Mouse (Mus musculus) right cerebral cortex, adult 18-20 months (tissue): ENCODE results near the gene Actn1.
"Not testable (repeated sequence)": the region's sequence is repeated elsewhere in the genome, so short reads cannot be mapped to it uniquely, and the experiment has no call there.

Source experiments
- DNase-seq: peaks from one replicate; pipeline ENCODE4 v3.0.0; 2022; ENCODE audit warnings: mixed read lengths

Actn1 gene

DNA sequence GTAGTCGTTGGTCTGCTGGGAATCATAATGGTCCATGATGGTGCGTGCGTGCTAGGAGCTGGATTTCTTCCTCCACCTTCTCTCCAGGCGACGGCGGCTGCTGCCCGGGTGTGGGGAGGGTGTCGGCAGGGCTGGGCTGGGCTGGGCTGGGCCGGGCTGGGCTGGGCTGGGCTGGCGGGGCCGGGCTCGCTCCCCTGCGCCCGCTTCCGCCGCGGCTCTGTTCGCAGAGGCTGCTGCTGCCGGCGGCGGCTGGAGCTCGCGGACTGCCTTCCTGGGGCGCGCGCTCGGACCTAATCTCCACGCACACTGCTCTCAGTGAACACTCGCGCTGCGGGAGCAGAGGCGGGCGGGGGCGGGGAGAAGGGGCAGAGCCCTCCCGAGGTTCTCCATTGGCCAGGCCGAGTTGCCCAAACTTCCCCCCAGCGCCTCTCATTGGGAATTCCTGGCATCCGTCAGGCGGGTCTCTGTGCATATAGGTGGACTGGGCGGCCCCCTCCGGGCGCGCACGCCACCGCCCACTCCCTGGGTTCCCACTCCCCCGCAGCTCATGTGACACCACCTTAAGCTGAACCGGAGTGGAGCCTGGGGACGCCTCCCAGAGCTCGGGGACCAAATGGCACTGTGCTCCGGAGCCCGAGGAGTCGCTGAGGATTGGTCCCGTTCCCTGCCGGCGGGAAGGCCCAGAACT is at the start of gene Actn1:
TSS of gene Actn1 (minus strand) at position 316 of the 688 bp plus-strand sequence.
- peak; percentile 95 for DNase-seq

DNA sequence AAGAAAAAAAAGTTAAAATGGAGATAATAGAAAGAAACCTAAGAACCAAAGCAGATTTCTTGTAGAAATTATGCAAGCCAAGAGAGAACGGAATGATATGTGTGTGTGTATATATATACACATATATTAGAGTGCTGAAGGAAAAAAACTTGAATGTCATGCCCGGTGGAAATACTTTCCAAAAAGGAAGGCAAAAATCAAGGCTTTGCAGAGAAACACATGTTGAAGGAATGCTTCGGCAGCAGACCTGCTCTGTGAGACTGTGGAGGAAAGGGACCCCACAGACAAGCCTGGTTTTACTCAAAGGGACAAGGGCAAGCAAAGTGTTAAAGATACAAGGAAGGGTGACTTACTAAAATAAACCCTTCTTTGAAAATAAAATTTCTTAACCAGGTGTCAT is 47.4 kb upstream of the Actn1 start:
- DNase-seq, result no peak

DNA sequence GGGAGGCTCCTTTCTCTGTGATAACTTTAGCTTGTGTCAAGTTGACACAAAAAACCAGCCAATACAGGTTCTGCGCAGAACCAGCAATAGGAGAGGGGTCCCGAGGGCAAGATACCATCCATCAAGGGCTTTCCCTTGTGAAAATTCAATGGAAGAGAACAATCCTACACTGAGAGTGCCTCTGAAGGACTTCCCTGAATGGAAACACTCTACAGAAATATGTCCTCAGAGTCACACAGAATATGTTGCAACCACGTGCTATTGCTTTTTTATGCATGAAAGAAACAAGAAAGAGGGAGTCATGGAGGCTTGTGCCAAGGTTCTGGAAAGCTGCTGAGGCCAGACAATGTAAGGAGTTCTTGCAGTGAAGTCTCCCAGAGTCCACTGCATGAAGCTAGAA is 44.3 kb upstream of the Actn1 start:
- no peak for DNase-seq

DNA sequence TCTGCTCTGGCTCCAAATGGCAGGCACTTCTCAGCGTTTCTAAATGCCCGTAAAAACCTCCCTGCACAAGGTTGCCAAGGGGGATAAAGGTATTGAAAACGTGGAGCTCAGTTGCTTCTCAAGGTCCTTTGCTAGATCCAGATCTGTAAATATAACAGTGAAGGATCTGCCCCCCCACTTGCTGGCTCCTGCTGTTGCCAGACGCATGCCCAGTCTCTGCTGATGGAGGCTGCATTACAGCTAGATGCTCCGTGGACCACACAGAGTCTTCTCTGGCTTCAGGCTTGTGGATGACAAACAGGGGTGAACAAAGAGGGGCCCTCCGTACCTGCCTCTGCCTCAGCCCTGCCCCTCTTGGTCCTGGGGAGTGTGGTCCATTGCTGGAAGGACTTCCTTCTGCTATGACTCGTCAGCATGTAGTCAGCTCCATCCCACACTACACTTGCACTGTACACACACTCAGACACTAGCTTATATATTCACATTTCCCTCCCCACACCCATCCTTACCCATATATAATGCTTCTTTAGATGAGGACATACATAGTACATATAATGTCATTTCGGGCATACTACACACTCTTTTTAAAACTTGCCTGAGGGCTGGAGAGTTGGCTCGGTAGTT is 40.8 kb upstream of the Actn1 start:
- DNase-seq, result peak; percentile 5

DNA sequence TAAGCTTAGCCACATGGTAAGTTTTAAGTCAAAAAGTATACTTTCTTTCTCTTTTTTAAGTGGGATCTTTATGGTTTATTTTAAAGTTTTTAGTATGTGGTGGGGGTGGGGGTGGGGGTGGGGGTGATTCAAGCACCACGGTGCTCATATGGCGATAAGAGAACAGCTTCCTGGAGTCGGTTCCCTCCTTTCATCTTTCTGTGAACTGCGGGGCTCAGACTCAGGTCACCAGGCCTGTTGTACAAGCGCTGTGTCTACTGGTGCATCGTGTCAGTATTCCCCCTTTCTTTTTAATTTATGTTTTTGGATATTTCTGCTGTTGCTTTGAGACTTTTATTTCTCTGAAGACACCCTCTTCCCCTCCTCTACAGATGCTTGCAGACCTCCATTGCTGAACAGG is 38.5 kb upstream of the Actn1 start:
- no peak for DNase-seq

DNA sequence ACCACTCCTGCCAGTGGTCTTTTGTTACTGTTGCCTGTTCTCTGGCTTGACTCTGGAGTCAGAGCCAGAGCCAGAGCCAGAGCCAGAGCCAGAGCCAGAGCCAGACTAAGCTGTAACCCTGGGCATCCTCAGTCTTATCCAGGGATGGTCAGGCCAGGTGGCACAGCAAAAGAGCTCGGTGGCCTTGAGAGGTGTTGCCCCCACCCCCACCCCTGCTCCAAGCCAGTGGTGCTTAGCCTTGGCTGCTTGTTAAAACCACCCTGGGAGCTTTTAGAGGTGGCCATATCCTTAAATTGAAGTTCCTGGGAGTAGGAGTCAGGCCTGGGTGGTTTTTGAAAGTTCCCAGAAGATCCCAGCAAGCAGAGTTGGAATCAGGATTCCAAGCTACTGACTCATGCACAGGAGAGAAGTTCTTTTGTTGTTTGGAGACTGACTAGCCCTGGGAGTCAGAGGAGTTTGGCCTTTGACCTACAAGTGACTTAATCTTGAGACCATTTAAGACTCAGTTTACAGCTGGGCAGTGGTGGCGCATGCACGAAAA is 31.8 kb upstream of the Actn1 start:
- no peak for DNase-seq

DNA sequence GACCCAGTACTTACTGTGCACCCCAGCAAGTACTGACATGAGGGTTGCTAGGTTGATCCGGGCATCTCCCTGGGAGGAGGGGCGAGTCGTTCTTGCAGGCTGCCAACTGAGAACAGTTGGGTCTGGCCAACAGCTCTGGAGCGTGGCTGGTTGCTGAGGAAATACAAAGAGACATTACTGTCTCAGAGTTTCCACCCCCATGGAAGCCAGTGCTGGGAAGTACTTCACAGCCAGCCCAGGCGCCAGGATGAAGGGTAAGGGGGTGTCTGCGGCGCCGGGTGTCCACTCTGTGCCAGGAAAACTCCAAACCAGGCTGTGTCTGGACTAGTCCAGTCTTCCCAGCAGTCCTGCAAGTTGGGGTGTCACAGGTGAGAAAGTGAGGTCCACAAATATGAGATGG is 30.8 kb upstream of the Actn1 start:
- peak; percentile 32 for DNase-seq

DNA sequence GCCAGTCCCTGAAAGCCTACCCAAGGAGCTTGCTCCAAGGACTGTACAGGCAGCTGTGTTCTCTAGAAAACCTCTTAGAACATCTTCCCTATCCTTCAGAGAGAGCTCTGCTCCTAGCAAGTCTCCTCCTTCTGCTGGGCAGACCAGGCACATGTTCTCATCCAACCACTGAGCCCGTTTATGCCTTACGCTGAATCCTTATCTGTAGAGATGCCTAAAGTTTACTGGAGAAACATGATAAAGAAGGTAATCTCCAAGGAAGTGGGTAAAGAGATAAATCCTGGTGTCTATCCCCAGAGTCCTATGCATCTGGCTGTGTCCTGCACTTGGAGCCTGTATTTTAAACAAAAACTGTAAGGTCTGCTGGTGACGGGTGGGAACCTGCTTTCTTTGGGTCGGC is 30.3 kb upstream of the Actn1 start:
- DNase-seq, result no peak

DNA sequence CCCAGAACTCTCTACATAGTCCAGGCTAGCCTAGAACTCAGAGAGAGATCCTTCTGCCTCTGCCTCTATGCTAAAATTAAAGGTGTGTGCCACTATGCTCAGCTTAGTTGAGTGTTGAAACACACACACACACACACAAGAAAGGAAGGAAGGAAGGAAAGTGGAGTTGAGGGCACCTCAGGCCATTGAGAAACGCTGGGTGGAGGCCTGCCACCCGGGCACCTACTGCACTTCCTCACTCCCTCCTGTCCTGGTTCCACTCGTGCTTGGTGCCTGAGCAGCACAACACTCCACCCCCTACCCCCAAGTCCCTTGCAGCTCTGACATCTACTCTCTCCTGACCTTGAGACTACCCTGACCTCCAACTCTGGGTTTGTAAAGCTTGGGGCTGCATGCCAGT is 29.6 kb upstream of the Actn1 start:
- no peak for DNase-seq

DNA sequence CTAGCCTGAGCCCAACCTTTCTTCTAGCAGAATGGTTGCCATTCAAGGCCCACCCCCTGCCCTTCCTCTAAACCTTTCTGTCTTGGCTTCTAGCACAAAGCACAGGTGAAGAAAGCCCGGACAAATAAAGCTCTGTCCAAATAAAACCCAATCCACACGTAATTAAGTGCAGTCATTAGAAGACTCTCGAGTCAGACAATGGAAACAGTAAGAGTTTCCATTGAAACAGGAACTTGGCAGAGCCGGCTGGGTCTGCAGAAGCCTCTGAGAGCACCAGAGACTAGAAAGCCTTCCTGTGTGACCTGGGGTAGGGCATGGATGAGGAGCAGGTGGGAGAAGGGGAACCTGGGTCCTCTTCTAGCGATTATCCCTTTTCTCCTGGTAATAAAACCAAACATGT is 25.7 kb upstream of the Actn1 start:
- DNase-seq, result no peak

DNA sequence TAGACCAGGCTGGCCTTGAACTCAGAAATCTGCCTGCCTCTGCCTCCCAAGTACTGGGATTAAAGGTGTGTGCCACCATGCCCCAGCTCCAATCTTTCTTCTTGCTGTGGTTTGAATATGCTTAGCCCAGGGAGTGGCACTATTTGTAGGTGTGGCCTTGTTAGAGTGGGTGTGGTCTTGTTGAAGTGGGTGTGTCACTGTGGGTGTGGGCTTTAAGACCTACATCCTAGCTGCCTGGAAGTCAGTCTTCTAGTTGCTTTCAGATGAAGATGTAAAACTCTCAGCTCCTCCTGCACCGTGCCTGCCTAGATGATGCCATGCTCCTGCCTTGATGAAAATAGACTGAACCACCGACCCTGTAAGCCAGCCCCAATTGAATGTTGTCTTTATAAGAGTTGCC is 24.1 kb upstream of the Actn1 start:
- not testable (repeated sequence) for DNase-seq

DNA sequence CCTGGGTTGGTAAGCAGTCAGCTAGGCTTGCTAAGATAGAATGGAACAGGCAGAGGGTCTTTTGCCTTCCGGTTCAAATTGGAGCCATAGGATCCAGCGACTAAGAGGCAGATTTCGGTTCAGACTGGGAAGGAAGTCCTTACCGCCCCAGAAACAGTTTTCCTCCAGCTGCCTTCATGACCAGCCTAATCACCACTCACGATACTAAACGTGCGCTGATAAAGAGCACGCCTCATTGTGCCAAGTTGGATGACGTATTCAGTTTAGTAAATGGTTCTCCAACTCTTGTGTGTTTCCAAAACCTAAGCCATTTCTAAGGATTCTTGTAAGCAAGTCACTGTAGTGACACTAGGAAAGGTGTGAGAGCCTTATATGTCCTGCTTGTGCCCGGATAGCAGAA is 18.7 kb upstream of the Actn1 start:
- DNase-seq, result no peak

DNA sequence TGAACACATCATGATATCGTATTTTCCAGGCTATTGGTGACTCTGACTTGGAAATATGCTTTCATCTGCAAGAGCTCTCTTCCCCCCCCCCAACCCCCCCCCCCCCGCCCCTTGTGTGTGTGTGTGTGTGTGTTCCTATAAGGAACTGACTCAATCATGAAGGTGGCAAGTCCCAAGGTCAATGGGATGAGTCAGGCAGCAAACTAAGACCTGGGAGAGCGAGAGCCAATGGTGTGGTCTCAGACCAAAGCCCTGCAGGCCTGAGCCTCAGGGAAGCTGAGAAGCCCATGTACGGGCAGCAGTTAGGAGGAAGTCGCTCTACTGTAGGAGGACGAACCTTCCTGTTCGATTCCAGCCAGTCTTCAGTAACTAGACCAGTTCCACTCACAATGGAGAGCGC is 17.3 kb upstream of the Actn1 start:
- no peak for DNase-seq

DNA sequence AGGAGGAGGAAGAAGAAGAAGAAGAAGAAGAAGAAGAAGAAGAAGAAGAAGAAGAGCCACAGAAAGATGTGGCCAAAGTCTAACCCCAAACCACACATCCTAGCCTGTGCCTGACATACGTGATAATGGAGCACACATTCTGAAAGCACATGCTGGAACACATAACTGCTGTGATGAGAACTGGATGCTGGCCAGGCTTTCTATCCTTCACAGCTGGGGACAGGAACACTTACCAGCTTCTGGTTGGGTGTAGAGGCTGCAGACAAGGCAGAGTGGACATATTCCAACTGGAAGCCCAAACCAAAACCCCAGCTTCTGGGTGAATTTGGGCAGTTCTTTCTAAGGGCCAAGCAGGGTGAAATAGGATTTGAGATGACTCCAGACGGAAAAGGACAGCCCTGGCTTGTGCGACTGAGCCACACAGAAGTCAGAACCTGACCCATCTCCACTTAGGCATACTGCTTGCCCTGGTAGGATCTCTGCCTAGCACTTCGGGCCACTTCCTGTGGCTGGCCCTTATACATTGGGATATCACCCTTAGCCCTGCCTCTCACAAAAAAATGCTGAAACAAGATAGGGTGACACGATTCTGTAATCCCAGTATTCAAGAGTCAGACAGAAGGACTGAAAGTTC is 15.1 kb upstream of the Actn1 start:
- DNase-seq, result no peak

DNA sequence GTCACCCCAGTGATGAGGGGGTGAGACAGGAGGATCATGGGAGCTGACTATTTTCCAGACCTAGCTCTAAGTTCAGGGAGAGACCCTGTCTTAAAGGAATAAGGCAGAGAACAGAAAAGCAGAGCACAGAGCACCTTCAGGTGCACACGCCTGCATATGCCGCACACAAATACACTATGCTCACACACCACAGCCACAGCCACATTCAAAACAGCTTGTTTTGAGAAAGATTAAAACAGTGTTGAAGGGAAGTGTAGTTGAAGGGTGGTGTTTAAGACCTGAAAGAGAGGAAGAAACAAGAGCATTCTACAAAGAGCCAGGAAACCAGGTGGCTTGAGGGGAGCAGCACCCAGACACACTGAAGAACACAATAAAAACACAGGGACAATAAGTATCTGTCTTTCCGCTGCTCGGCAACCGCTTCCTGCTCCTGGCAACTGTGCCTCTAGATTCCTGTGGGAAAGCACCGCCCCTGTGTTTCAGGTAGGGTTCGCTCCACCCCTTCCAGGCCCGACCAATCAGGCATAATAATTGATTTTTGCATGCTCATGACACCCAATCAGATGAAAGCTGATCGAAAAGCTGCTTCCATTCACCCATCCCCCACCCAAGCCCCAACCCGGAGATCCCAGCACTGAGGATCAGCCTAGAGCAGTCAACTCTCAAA is 13.0 kb upstream of the Actn1 start:
- peak; percentile 32 for DNase-seq

DNA sequence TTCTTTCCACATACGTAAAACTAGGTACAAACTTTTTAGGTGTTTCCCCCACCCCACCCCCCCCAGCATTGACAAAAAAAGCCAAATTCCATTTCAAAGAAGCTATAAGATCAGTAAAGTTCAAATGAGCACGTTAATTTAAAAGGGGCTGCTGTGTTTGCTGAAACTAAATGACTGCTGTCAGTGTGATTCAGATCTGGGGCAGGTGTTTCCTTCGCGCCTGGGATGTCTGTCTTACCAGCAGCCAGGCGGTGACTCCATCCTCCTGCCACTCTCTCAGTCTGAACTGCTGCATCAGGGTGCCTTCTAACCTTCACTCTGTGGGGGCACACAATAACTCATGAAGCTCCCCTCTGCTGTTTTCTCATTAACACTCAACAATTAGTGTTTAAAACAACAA is 11.6 kb upstream of the Actn1 start:
- no peak for DNase-seq

DNA sequence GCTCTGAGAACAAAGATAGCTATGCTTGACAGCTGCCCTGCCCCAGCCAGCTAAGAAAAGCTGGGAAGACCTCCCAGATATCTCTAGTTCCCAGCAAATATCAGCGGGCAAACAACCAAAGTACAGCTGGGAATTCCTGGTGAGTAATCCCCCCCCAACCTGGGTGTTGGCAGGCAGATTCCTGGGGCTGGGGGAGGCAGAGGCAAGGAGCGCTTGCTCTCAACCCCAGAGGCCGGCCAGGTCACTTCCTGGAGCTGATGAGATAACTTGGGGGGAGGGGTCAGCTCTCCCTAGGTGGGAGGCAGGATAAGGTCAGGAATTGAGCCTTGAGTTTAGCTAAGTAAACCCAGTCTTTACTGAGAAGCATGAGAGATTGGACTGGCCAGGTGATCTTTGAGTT is 10.8 kb upstream of the Actn1 start:
- no peak for DNase-seq

DNA sequence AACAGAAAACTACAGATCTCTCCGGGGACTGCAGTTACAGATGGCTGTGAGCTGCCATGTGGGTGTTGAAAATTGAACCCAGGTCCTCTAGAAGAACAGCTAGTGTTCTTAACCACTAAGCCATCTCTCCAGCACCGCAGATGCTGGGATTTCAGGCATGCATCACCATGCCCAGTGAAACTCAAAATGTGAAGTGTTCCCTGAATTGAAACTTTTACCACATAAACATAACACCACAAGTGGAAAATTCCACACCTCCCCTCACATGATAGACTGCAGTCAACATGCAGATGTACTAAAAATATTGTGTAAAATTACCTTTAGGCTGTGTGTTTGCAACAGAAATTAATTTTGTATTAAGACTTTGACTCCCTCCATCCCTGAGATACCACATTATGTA is 9.1 kb upstream of the Actn1 start:
- DNase-seq, result no peak

DNA sequence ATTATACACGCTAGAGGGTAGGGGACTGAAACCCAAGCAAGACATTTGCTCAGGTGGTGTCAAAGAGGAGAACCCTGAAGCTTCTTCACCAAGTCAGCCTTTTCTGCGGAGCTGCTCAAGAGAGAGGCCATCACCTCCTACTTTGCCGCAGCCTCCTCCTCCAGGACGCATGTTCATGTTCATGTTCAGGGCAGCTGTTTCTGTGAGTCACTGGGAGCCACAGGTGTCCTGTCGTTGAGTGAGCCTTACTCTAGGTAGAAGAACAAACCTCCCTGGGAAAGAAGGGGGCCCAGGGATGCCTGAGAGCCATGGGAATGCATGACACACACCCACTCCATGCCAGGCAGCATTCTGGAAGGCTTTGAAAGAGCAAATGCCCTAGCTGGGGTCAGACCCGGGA is 7.8 kb upstream of the Actn1 start:
- no peak for DNase-seq

DNA sequence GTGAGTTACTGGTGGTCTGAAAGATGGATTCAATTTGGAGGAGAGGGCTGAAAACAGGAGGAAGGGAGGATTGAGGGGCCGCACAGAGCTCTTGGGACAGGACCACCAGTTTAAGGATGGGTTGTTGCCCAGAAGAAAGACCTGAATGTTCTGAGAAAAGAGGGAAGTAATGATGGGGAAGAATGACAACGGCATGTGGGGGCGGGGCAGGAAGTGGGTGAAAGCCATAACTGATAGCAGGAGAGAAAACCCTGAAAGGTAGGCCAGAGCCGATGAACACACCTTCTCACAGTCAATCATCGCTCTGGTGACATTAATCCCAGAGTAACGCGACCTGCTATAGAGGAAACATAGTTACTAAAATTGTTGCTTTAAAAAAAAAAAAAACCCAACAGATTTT is 4.2 kb upstream of the Actn1 start:
- DNase-seq, result not testable (repeated sequence)

DNA sequence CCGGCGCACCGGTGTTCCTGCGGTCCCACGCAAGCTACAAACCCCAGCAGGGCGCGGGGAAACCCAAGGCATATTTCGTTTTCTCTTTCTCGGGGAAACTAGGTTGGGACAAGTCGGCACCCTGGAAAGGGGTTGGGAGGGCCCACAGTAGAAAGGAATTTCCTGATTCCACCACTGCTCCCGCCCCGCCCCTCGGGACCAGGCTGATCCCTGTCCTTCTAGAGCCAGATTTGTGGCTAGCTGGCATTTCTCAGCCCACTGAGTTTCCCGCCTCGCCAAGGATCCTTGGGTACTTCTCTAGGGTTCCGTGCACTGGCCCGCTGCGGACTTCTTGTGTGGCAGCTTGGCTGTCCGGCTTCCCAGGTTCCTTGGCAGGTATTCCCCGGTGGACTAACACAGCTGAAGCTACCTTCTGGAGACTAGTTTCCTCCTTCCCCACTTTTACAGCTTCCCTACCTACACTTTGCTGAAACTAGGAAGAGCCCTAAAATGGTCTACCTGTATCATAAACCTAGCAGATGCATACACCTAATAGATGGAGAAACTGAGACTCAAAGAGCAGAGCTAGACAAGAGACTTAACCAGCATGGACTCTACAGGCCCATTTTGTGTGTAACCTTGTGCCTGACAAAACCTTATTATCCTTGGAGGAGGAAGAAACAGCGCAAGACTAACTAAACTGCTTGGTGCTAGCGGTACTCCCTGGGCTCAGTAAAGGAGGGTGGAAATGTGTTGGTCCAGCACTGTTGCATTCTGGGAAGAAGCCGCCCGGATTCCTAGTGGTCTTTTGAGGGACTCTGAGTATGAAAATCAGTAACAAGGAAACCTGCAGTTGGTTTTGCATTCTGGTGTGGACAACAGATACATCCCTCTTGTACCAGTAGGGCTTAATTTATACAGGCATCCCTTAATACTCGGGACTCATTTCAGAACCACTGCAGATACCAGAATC is 849 bp upstream of the Actn1 start:
- no peak for DNase-seq
